Mouse (Mus musculus) intestine, embryonic 16.5 days (tissue): Measurements from ENCODE around the gene Pde4d. TPM values are rescaled to one million over a fixed set of nuclear protein-coding genes. Genes with fewer than 3 reads are reported as not detected.

Source experiments
- ATAC-seq: fragments of 200-750 bp; cut with Nextera tagmentation; 2 replicates; pipeline ENCODE4 v1.8.0; 2017; ENCODE audit warnings: moderate TSS enrichment, moderate library complexity
- H3K27ac ChIP-seq: fragments of 300-500 bp; sonication (generic); 2 replicates; pipeline ENCODE4 v1.5.1; 2014; ENCODE audit warnings: mild to moderate bottlenecking, low read length
- H3K27me3 ChIP-seq: fragments of 300-500 bp; sonication (generic); replicated peaks from 2 replicates; pipeline ENCODE4 v1.6.1; 2014; ENCODE audit warnings: low read length, control low read depth, mixed read lengths; ENCODE audit not compliant: control insufficient read depth, insufficient read depth
- H3K36me3 ChIP-seq: fragments of 300-500 bp; sonication (generic); 2 replicates; pipeline ENCODE4 v1.6.1; 2014; ENCODE audit warnings: low read length, control low read depth; ENCODE audit not compliant: control insufficient read depth, insufficient read depth
- H3K4me1 ChIP-seq: fragments of 300-500 bp; sonication (generic); 2 replicates; pipeline ENCODE4 v1.6.1; 2014; ENCODE audit warnings: low read length, control low read depth, mixed read lengths; ENCODE audit not compliant: control insufficient read depth, insufficient read depth
- H3K4me2 ChIP-seq: fragments of 300-500 bp; sonication (generic); 2 replicates; pipeline ENCODE4 v1.6.1; 2014; ENCODE audit warnings: low read depth, low read length, control low read depth
- H3K4me3 ChIP-seq: fragments of 300-500 bp; sonication (generic); 2 replicates; pipeline ENCODE4 v1.5.1; 2014; ENCODE audit warnings: mild to moderate bottlenecking, low read length
- H3K9ac ChIP-seq: fragments of 300-500 bp; sonication (generic); 2 replicates; pipeline ENCODE4 v1.6.1; 2014; ENCODE audit warnings: low read depth, low read length
- H3K9me3 ChIP-seq: fragments of 300-500 bp; sonication (generic); 2 replicates; pipeline ENCODE4 v1.6.1; 2016; ENCODE audit warnings: low read length, control low read depth; ENCODE audit not compliant: control insufficient read depth
- WGBS: fragments of 180-500 bp; shearing (Covaris S2); extraction: QIAGEN DNeasy Blood & Tissue Kit; methylation state at CpG from one replicate; pipeline ENCODE4 v1.1.7; 2014; 5-methylcytosine and 5-hydroxymethylcytosine counted together
- polyA plus RNA-seq: library from polyadenylated mRNA; unstranded; fragments of >200 nt; fragmentation: Nextera tagmentation; extraction: Ambion mirVana; gene quantifications from 2 replicates; pipeline ENCODE4 v1.2.1, GENCODE M21; 2015

The Pde4d gene
- polyA plus RNA-seq, 1 experiment from 2014 or later: 25.3 TPM

- H3K36me3 ChIP-seq: no peaks in the 10 kb centered on the region
- H3K9me3 ChIP-seq: no peaks in the 10 kb centered on the region
- no peaks in the 10 kb centered on the region for H3K27me3 ChIP-seq
- no peak overlapping the region for H3K4me3 ChIP-seq
- H3K4me2 ChIP-seq: no peak overlapping the region
- no peak for ATAC-seq
- 58% methylated on average over 2 of the region's 2 CpGs for WGBS
- no peak overlapping the region for H3K9ac ChIP-seq
- no peak overlapping the region for H3K27ac ChIP-seq
- no peaks in the 10 kb centered on the region for H3K4me1 ChIP-seq
Measured at GRCm38 (mm10) chr13:109096654-109097053, 646.9 kb downstream of the Pde4d start.

- Histone ChIP-seq H3K9me3 (no peaks in the 10 kb centered on the region), H3K4me1 (peaks cover 12% of the 10 kb centered on the region), H3K27ac (no peak overlapping the region), H3K27me3 (peaks cover 4% of the 10 kb centered on the region; the same call in 1 of the 2 replicates), H3K36me3 (no peaks in the 10 kb centered on the region), H3K4me2 (peak overlapping the region; percentile 84), H3K4me3 (peak overlapping the region; percentile 51), H3K9ac (no peak overlapping the region)
- WGBS: 1% methylated on average over 8 of the region's 8 CpGs
- ATAC-seq: peak; percentile 83
Measured at GRCm38 (mm10) chr13:109116004-109116341, 666.2 kb downstream of the Pde4d start.

GRCm38 (mm10) chr13:109116342-109117201 lies 666.8 kb downstream of the Pde4d start:
- Histone ChIP-seq H3K4me2 (peak overlapping the region; percentile 84), H3K27ac (no peak overlapping the region), H3K4me3 (peak overlapping the region; percentile 51), H3K4me1 (peaks cover 12% of the 10 kb centered on the region), H3K9ac (no peak overlapping the region), H3K36me3 (no peaks in the 10 kb centered on the region), H3K27me3 (peaks cover 4% of the 10 kb centered on the region; the same call in 1 of the 2 replicates), H3K9me3 (no peaks in the 10 kb centered on the region)
- peak; percentile 83 for ATAC-seq
- WGBS: under 1% methylated on average over 58 of the region's 63 CpGs

- H3K4me3 ChIP-seq: peak overlapping the region; percentile 51
- H3K27ac ChIP-seq: no peak overlapping the region
- ATAC-seq: peak; percentile 61
- no peaks in the 10 kb centered on the region for H3K9me3 ChIP-seq
- H3K27me3 ChIP-seq: peaks cover 4% of the 10 kb centered on the region; the same call in 1 of the 2 replicates
- H3K4me1 ChIP-seq: peaks cover 12% of the 10 kb centered on the region
- no peak overlapping the region for H3K9ac ChIP-seq
- H3K4me2 ChIP-seq: peak overlapping the region; percentile 84
- H3K36me3 ChIP-seq: no peaks in the 10 kb centered on the region
- 4% methylated on average over 14 of the region's 14 CpGs for WGBS
Measured at GRCm38 (mm10) chr13:109117210-109117791, 667.6 kb downstream of the Pde4d start.

GRCm38 (mm10) chr13:109118296-109118800 lies 668.6 kb downstream of the Pde4d start:
- 90% methylated on average over 1 of the region's 1 CpGs for WGBS
- no peaks in the 10 kb centered on the region for H3K9me3 ChIP-seq
- H3K4me2 ChIP-seq: no peak overlapping the region
- H3K27me3 ChIP-seq: peaks cover 4% of the 10 kb centered on the region; the same call in 1 of the 2 replicates
- H3K36me3 ChIP-seq: no peaks in the 10 kb centered on the region
- H3K27ac ChIP-seq: no peak overlapping the region
- H3K4me3 ChIP-seq: no peak overlapping the region
- H3K4me1 ChIP-seq: peaks cover 12% of the 10 kb centered on the region
- H3K9ac ChIP-seq: no peak overlapping the region
- ATAC-seq: no peak

GRCm38 (mm10) chr13:109121867-109122266 lies 672.1 kb downstream of the Pde4d start:
- Histone ChIP-seq H3K9ac (no peak overlapping the region), H3K4me1 (peaks cover 5% of the 10 kb centered on the region), H3K4me2 (no peak overlapping the region), H3K36me3 (no peaks in the 10 kb centered on the region), H3K4me3 (no peak overlapping the region), H3K27ac (no peak overlapping the region), H3K27me3 (no peaks in the 10 kb centered on the region; the same call in 1 of the 2 replicates), H3K9me3 (no peaks in the 10 kb centered on the region)
- no peak for ATAC-seq
- 55% methylated on average over 3 of the region's 3 CpGs for WGBS

GRCm38 (mm10) chr13:109136405-109136804 lies 686.7 kb downstream of the Pde4d start:
- H3K9ac ChIP-seq: no peak overlapping the region
- no peaks in the 10 kb centered on the region for H3K9me3 ChIP-seq
- no peak overlapping the region for H3K4me3 ChIP-seq
- no peak for ATAC-seq
- no peak overlapping the region for H3K27ac ChIP-seq
- no peaks in the 10 kb centered on the region for H3K36me3 ChIP-seq
- H3K27me3 ChIP-seq: no peaks in the 10 kb centered on the region
- H3K4me2 ChIP-seq: no peak overlapping the region
- no peaks in the 10 kb centered on the region for H3K4me1 ChIP-seq
- WGBS: 69% methylated on average over 4 of the region's 4 CpGs

- no peak for ATAC-seq
- no peaks in the 10 kb centered on the region for H3K4me1 ChIP-seq
- H3K9me3 ChIP-seq: no peaks in the 10 kb centered on the region
- H3K27me3 ChIP-seq: no peaks in the 10 kb centered on the region
- H3K9ac ChIP-seq: no peak overlapping the region
- H3K4me3 ChIP-seq: no peak overlapping the region
- no peaks in the 10 kb centered on the region for H3K36me3 ChIP-seq
- no peak overlapping the region for H3K4me2 ChIP-seq
- H3K27ac ChIP-seq: no peak overlapping the region
- WGBS: 71% methylated on average over 3 of the region's 3 CpGs
Measured at GRCm38 (mm10) chr13:109158703-109159102, 709.0 kb downstream of the Pde4d start.

GRCm38 (mm10) chr13:109168556-109169334 lies 719.0 kb downstream of the Pde4d start:
- ATAC-seq: no peak
- no peaks in the 10 kb centered on the region for H3K4me1 ChIP-seq
- 84% methylated on average over 9 of the region's 9 CpGs for WGBS

More at GRCm38 (mm10) chr13:109168556-109169334, 719.0 kb downstream of the Pde4d start:
- Histone ChIP-seq H3K9me3 (no peaks in the 10 kb centered on the region), H3K36me3 (no peaks in the 10 kb centered on the region), H3K4me2 (no peak overlapping the region), H3K9ac (no peak overlapping the region), H3K4me3 (no peak overlapping the region), H3K27me3 (no peaks in the 10 kb centered on the region), H3K27ac (no peak overlapping the region)
